Mouse (Mus musculus): Measurements from ENCODE around the gene Ntrk3.

The Ntrk3 gene

GRCm38 (mm10) chr7:78326185-78326584 is 411.6 kb downstream of the Ntrk3 start:
- no peak for DNase-seq

- DNase-seq, result no peak
Measured at GRCm38 (mm10) chr7:78318640-78319039, 419.2 kb downstream of the Ntrk3 start.

- no peak for DNase-seq
Measured at GRCm38 (mm10) chr7:78305770-78306169, 432.0 kb downstream of the Ntrk3 start.

GRCm38 (mm10) chr7:78305029-78305428 is 432.8 kb downstream of the Ntrk3 start:
- DNase-seq, result no peak

GRCm38 (mm10) chr7:78297290-78297689 is 440.5 kb downstream of the Ntrk3 start:
- no peak for DNase-seq

GRCm38 (mm10) chr7:78294322-78294721 is 443.5 kb downstream of the Ntrk3 start:
- no peak for DNase-seq

GRCm38 (mm10) chr7:78290186-78290585 is 447.6 kb downstream of the Ntrk3 start:
- DNase-seq, result no peak

GRCm38 (mm10) chr7:78286516-78287238 is 451.1 kb downstream of the Ntrk3 start:
- DNase-seq, result no peak

GRCm38 (mm10) chr7:78269506-78270250 is 468.1 kb downstream of the Ntrk3 start:
- DNase-seq, result no peak

- DNase-seq, result peak; percentile 23
Measured at GRCm38 (mm10) chr7:78267461-78268007, 470.3 kb downstream of the Ntrk3 start.

- DNase-seq, result no peak
Measured at GRCm38 (mm10) chr7:78264432-78265002, 473.3 kb downstream of the Ntrk3 start.

GRCm38 (mm10) chr7:78261420-78262125 is 476.2 kb downstream of the Ntrk3 start:
- no peak for DNase-seq

GRCm38 (mm10) chr7:78258151-78258550 is 479.7 kb downstream of the Ntrk3 start:
- DNase-seq, result no peak

GRCm38 (mm10) chr7:78253777-78254385 is 483.9 kb downstream of the Ntrk3 start:
- no peak for DNase-seq

- no peak for DNase-seq
Measured at GRCm38 (mm10) chr7:78248119-78248642, 489.6 kb downstream of the Ntrk3 start.

- no peak for DNase-seq
Measured at GRCm38 (mm10) chr7:78239012-78239411, 498.8 kb downstream of the Ntrk3 start.

- no peak for DNase-seq
Measured at GRCm38 (mm10) chr7:78221668-78222067, 516.1 kb downstream of the Ntrk3 start.

GRCm38 (mm10) chr7:78220949-78221348 is 516.9 kb downstream of the Ntrk3 start:
- DNase-seq, result peak; percentile 7

GRCm38 (mm10) chr7:78190931-78191653 is 546.7 kb downstream of the Ntrk3 start:
- peak; percentile 8 for DNase-seq

- DNase-seq, result no peak
Measured at GRCm38 (mm10) chr7:78185578-78185977, 552.2 kb downstream of the Ntrk3 start.

- no peak for DNase-seq
Measured at GRCm38 (mm10) chr7:78183396-78183795, 554.4 kb downstream of the Ntrk3 start.
